In genomic region chr7:123189762-123190161, GRCm38 (mm10) we compare ENCODE assay signal across 14 mouse cellular contexts.
"Had no signal": no experiment of that assay in that cellular context is flagged by ENCODE, and none has a peak within 500 bp of the region (broad histone marks: within the 10 kb centered on the region; RNA-seq: fewer than 3 reads in every experiment).

No protein-coding gene starts in this region.

- H3K4me1 ChIP-seq: midbrain, embryonic 13.5 days; midbrain, embryonic 15.5 days; neural tube, embryonic 12.5 days had no signal

- DNase-seq: lung, adult 18-20 months; lung, embryonic 14.5 days; lung, postnatal 10 days; lung, postnatal 36 days; right cerebral cortex, postnatal 14 days; thymus, adult 18-20 months; thymus, postnatal 14 days; thymus, postnatal 36 days had no signal

- ATAC-seq: midbrain, embryonic 13.5 days; midbrain, embryonic 15.5 days had no signal

- H3K4me3 ChIP-seq: megakaryocyte, embryonic 14.5 days; midbrain, embryonic 13.5 days; midbrain, embryonic 15.5 days; neural tube, embryonic 12.5 days had no signal

- H3K9me3 ChIP-seq: megakaryocyte, embryonic 14.5 days; midbrain, embryonic 13.5 days; midbrain, embryonic 15.5 days; neural tube, embryonic 12.5 days had no signal

- H3K27ac ChIP-seq: macrophage; midbrain, embryonic 13.5 days; midbrain, embryonic 15.5 days; neural tube, embryonic 12.5 days had no signal

- H3K4me2 ChIP-seq: lung, embryonic 14.5 days; midbrain, embryonic 11.5 days; midbrain, embryonic 13.5 days; midbrain, embryonic 15.5 days; neural tube, embryonic 12.5 days had no signal

- H3K9ac ChIP-seq: lung, embryonic 14.5 days; midbrain, embryonic 13.5 days; midbrain, embryonic 15.5 days; neural tube, embryonic 12.5 days had no signal

- H3K27me3 ChIP-seq: megakaryocyte, embryonic 14.5 days; midbrain, embryonic 13.5 days; midbrain, embryonic 15.5 days; neural tube, embryonic 12.5 days had no signal
